8 mouse cellular contexts compared by ENCODE assay signal in the genomic region with DNA sequence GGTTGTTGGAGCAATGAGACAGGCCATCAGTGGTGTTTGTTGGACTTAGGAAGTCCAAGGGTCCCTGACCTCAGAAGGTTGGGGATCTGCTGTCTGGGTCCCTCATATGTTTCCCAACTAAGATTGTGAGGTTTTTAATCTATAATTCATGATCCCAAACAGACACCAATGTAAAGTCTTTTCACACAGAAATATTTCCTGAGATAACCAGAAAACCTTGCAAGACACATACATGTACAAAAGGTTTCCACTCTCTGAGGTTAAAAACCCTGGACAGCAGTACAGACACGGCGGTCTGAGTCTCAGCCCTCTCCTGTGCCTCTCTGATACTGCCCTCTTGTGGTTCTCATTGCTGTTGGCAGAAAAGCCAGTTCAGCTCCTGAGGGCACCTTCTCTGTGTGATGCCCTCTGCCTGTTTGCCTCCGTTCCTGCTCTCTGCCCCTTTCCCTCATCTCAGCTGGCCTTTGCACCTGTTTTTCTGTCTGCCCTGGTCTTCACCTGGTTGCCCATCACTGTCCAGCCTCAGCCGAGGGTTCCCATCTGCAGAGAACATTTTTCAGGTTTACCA. TPM values are rescaled to one million over a fixed set of nuclear protein-coding genes. Genes with fewer than 3 reads are reported as not detected.
DNase-seq lines count a peak whose midpoint lies in the region; ATAC-seq lines count a peak whose summit lies in the region.

No protein-coding gene starts in this region.

- no peaks in the 10 kb centered on the region for H3K4me1 ChIP-seq in forebrain, embryonic 13.5 days
- H3K4me1 ChIP-seq in hindbrain, embryonic 14.5 days (replicated peaks; ENCODE audit: control insufficient read depth, insufficient read depth, low read length): no peaks in the 10 kb centered on the region

- H3K27ac ChIP-seq in forebrain, embryonic 13.5 days: no peak overlapping the region
- no peak overlapping the region for H3K27ac ChIP-seq in hindbrain, embryonic 14.5 days

- DNase-seq in Muller cell, postnatal 12 days (ENCODE audit: inconsistent ontology term): peak; percentile 55
- peak; percentile 41 for DNase-seq in c-Kit-positive CD71-positive TER-119-positive erythroid progenitor cells, embryonic 14.5 days (ENCODE audit: low spot score)
- peak; percentile 82 for DNase-seq in hindbrain, embryonic 14.5 days (ENCODE audit: low spot score)
- peak; percentile 45 for DNase-seq in layer of hippocampus, adult 9-11 months
- peak; percentile 73 for DNase-seq in lung, postnatal 25 days (ENCODE audit: low spot score)
- DNase-seq in retina, embryonic 14.5 days (ENCODE audit: low spot score): peak; percentile 89
- DNase-seq in yolk sac, embryonic 10.5 days (ENCODE audit: low spot score): peak; percentile 41

- 0 out of 2 replicates have a peak, but pooled peaks cover 3% of the 10 kb centered on the region for H3K27me3 ChIP-seq in forebrain, embryonic 13.5 days
- no peaks in the 10 kb centered on the region for H3K27me3 ChIP-seq in hindbrain, embryonic 14.5 days (ENCODE audit: control insufficient read depth, insufficient read depth, low read length)

- no peak overlapping the region for H3K4me3 ChIP-seq in forebrain, embryonic 13.5 days
- no peak overlapping the region for H3K4me3 ChIP-seq in hindbrain, embryonic 14.5 days (replicated peaks; ENCODE audit: low read length)

- H3K36me3 ChIP-seq in forebrain, embryonic 13.5 days (ENCODE audit: poor library complexity, severe bottlenecking): no peaks in the 10 kb centered on the region
- no peaks in the 10 kb centered on the region for H3K36me3 ChIP-seq in hindbrain, embryonic 14.5 days (replicated peaks; ENCODE audit: control insufficient read depth, insufficient read depth)

- 23% methylated on average over 4 of the region's 4 CpGs for WGBS in forebrain, embryonic 13.5 days
- 18% methylated on average over 4 of the region's 4 CpGs for WGBS in hindbrain, embryonic 14.5 days

- H3K9me3 ChIP-seq in forebrain, embryonic 13.5 days (replicated peaks): no peaks in the 10 kb centered on the region
- no peaks in the 10 kb centered on the region for H3K9me3 ChIP-seq in hindbrain, embryonic 14.5 days (ENCODE audit: control insufficient read depth, low read length)

- no peak overlapping the region for H3K4me2 ChIP-seq in forebrain, embryonic 13.5 days
- H3K4me2 ChIP-seq in hindbrain, embryonic 14.5 days (replicated peaks): no peak overlapping the region

- no peak overlapping the region for H3K9ac ChIP-seq in forebrain, embryonic 13.5 days
- no peak overlapping the region for H3K9ac ChIP-seq in hindbrain, embryonic 14.5 days

- ATAC-seq in forebrain, embryonic 13.5 days: peak; percentile 62; the same call in 1 of the 2 replicates
- ATAC-seq in hindbrain, embryonic 14.5 days (ENCODE audit: low FRiP score): peak; percentile 51; the same call in 1 of the 2 replicates

RNA-seq across cellular contexts. Expression of a gene that starts 16.9 kb away (rescaled TPM):
- 16.6 and 22.1 TPM in 2 replicates for polyA plus RNA-seq in forebrain, embryonic 13.5 days (2015; fragmentation: Nextera tagmentation; extraction: Ambion mirVana)
- 21.4 and 25.0 TPM in 2 replicates for polyA plus RNA-seq in hindbrain, embryonic 14.5 days (2014; fragmentation: Nextera tagmentation; extraction: Ambion mirVana)
